Mouse (Mus musculus): ENCODE results near the gene Spag7.

DNA sequence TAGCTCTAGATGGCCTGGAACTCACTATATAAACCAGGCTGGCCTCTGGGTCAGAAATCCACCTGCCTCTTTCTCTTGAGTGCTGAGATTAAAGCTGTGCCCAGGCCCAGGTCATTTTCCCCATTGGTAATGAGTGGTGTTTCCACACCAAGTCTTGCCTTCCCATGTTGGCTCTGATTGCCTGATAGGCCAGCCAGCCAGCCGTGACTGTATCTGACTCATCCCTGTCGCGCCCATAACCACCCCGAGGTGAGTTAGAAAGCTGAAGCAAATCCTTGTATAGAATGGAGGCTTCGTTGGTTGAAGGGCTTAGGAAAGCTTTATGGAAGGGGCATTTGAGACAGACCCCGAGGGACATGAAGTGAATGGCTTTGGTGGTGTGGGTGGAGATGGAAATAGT lies 46.6 kb upstream of the Spag7 start:
- TF ChIP-seq POLR2A (IDR thresholded peaks at IDR 0.05; ENCODE audit: low read depth, low read length) (no peak), CTCF (IDR thresholded peaks at IDR 0.05; ENCODE audit: extremely low read depth, insufficient read depth, insufficient read length, insufficient replicate concordance) (no peak)
